Mouse (Mus musculus) 3T3-L1 (cell line): Measurements from ENCODE around the gene Gucy2c.

ENCODE experiments used
- DNase-seq: peaks from one replicate; pipeline ENCODE4 v3.0.0-alpha.2; 2015; ENCODE audit warnings: low read depth, low spot score

The Gucy2c gene

DNA sequence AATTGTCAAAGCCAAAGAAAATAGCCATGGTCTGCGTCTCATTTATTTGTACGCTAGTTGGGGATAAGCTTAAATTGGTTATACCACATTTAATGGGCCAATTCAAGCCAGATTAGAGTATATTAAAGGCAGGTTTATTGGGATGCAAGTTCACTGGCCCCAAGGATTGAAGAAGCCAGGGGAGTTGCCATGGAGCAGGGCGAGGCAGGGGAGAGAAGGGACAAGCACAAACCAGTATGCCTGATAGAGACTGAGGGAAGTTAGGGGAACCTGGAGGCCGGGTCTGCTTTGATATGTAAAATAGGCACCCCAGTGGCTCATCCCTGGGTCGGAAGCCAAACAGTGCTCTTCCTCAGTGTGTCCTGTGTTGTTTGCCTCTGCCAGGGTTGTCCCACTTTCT lies 112.3 kb downstream of the Gucy2c start:
- DNase-seq: no peak

GRCm38 (mm10) chr6:136668266-136668986 lies 113.1 kb downstream of the Gucy2c start:
- no peak for DNase-seq

GRCm38 (mm10) chr6:136662063-136662462 lies 119.5 kb downstream of the Gucy2c start:
- DNase-seq: no peak

DNA sequence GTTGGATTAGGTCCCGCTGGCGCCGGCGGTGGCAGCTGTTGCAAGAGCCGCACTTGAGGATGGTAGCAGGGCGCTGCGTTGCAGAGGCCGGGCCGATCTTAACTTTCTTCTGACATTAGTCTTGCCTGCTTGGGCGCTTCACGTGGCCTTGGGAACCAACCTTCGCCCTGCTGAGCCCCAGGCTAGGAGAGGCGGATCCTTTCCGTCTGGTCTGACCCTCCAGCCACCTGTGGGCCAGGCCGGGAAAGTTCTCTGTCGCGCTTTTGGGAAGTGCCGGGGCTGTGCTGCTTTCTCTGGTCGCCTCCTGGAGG lies 119.9 kb downstream of the Gucy2c start, which contains the start of gene Plbd1:
TSS of gene Plbd1 (minus strand) at position 223 of the 311 bp plus-strand sequence.
- no peak for DNase-seq

GRCm38 (mm10) chr6:136660831-136661705 lies 120.5 kb downstream of the Gucy2c start:
- no peak for DNase-seq

- DNase-seq: no peak
These were observed 122.3 kb downstream of the Gucy2c start for GRCm38 (mm10) chr6:136659226-136659625.

DNA sequence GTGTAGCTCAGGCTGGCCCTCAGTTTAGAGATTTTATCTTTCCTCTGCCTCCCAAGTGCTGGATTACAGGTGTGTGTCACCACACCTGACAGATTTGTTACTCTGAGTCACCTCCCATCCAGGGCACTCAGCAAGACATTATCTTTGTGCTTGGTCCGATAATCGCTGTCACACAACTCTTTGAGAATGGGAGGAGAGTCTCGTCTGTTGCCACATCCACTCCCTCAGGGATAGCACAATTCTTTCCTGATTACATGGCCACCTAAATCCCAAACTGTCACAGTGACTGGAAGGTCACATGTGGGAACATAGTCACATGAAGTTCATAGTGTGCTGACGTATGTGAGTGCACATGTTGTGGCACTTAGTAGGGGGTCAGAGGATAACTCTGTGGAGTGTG lies 123.3 kb downstream of the Gucy2c start:
- DNase-seq: no peak

- no peak for DNase-seq
These were observed 125.8 kb downstream of the Gucy2c start for GRCm38 (mm10) chr6:136655786-136656185.

DNA sequence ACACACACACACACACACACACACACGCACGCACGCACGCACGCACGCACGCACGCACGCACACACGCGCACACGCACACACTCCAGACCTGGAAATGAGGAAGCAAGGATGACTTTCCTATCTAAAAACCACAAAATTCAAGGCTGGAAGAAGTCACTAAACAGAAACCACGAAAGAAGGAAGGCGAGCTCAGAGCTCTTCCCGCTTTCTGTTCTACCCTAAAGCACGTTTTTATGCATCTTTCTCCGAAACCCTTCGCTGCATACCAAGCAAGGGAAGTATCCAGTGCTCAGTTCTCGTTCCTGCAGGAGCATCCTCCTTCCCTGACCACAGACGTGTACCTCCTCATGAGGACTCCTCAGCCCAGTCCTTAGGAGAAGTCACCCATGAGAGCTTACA lies 127.1 kb downstream of the Gucy2c start:
- no peak for DNase-seq

GRCm38 (mm10) chr6:136653331-136653730 lies 128.2 kb downstream of the Gucy2c start:
- DNase-seq: no peak

DNA sequence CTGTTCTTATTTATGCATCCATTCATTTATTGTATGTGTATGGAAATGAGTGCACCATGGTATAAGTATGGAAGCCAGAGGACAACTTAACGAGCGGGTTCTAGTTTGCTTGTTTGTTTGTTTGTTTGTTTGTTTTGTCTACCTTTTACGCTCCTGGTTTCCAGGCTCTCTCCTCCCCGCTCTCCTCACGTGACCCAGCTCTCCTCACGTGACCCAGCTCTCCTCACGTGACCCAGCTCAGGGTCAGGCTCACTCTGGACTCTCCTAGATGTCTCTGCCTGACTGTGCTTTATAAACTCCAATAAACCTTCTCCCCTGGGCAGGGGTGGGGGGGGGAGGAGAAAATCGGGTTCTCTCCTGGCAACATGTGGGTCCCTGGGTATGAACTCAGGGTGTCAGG lies 130.9 kb downstream of the Gucy2c start:
- no peak for DNase-seq

- no peak for DNase-seq
These were observed 134.1 kb downstream of the Gucy2c start for GRCm38 (mm10) chr6:136647455-136647861.
